Mouse (Mus musculus) bone marrow, adult 2 months (tissue): Measurements from ENCODE around the gene Atp8b4.

Experiments used
- CTCF ChIP-seq: fragments of 200-500 bp; IDR thresholded peaks from 2 replicates; pipeline ENCODE4 v1.5.1; 2011; ENCODE audit warnings: low read length, control low read depth; ENCODE audit not compliant: control insufficient read depth, insufficient read depth
- POLR2A ChIP-seq: fragments of 200-500 bp; IDR thresholded peaks from 2 replicates; pipeline ENCODE4 v1.6.1; 2011; ENCODE audit warnings: low read depth, mild to moderate bottlenecking, control low read depth, low read length, borderline replicate concordance; ENCODE audit not compliant: control insufficient read depth

- TF ChIP-seq CTCF = no peak
- no peak for TF ChIP-seq POLR2A
Measured at GRCm38 (mm10) chr2:126331794-126332193, 168.7 kb downstream of the Atp8b4 start.
